Mouse (Mus musculus): ENCODE data around the gene Ascc2.

- TF ChIP-seq GATA1 (IDR thresholded peaks at IDR 0.05; ENCODE audit: borderline replicate concordance, low read length) = no peak
- no peak for TF ChIP-seq FLI1 (IDR thresholded peaks at IDR 0.05; ENCODE audit: low read length)
Observed at GRCm38 (mm10) chr11:4625931-4626330, 11.6 kb upstream of the Ascc2 start.

Data from megakaryocyte, embryonic 14.5 days (primary cell).